Comparison of ENCODE assay signal across 6 mouse cellular contexts in the genomic region with DNA sequence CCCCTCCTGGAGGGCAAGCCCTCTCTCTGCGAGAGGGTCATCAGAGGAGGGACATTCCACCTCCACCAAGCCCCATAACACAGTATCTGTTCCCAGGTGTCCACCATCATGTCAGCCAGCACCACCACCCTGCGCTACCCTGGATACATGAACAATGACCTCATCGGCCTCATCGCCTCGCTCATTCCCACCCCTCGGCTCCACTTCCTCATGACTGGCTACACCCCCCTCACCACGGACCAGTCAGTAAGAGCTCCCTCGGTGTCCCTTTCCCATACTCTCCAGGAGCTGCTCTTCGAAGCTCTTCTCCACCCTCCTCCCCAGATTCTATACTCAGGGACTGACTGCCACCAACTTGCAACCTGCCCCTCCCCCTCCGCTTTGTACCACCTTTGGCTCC. TPM values are rescaled to one million over a fixed set of nuclear protein-coding genes. Genes with fewer than 3 reads are reported as not detected.
"Had no signal": no experiment of that assay in that cellular context is flagged by ENCODE, and none has a peak within 500 bp of the region (broad histone marks: within the 10 kb centered on the region; RNA-seq: fewer than 3 reads in every experiment).

No protein-coding gene starts in this region.

RNA-seq across cellular contexts. Expression of a gene that starts 4.4 kb away (rescaled TPM):
- total RNA-seq: hematopoietic stem cell, adult 5-6 weeks had no signal

RNA-seq across cellular contexts. Expression of a gene that starts 10.2 kb away (rescaled TPM):
- total RNA-seq: hematopoietic stem cell, adult 5-6 weeks had no signal

RNA-seq across cellular contexts. Expression of a gene that starts 11.0 kb away (rescaled TPM):
- total RNA-seq: hematopoietic stem cell, adult 5-6 weeks had no signal

RNA-seq across cellular contexts. Expression of a gene that starts 15.1 kb away (rescaled TPM):
- total RNA-seq: heart, postnatal 14 days; heart, postnatal 4 days; hematopoietic stem cell, adult 5-6 weeks; layer of hippocampus, adult 2 months; layer of hippocampus, postnatal 10 days; layer of hippocampus, postnatal 36 days had no signal
